Mouse (Mus musculus) ES-Bruce4 (cell line): ENCODE measurements around the gene Kif26b.

Source experiments
- CTCF ChIP-seq: IDR thresholded peaks from one replicate; pipeline ENCODE4 v1.8.1; 2011; ENCODE audit warnings: low read depth, low read length
- EP300 ChIP-seq: IDR thresholded peaks from 2 replicates; pipeline ENCODE4 v1.6.1; 2011; ENCODE audit warnings: low read depth, low read length; ENCODE audit not compliant: insufficient read depth
- POLR2A ChIP-seq: IDR thresholded peaks from one replicate; pipeline ENCODE4 v1.8.1; 2011; ENCODE audit warnings: low read length; ENCODE audit not compliant: insufficient read depth

GRCm38 (mm10) chr1:178560043-178560442, 31.1 kb downstream of the Kif26b start:
- TF ChIP-seq CTCF (no peak), EP300 (no peak), POLR2A (no peak)
